In genomic region chr6:145862739-145863064, GRCm38 (mm10) we compare ENCODE assay signal across 8 mouse cellular contexts. TPM values are rescaled to one million over a fixed set of nuclear protein-coding genes. Genes with fewer than 3 reads are reported as not detected.
DNase-seq lines count a peak whose midpoint lies in the region; ATAC-seq lines count a peak whose summit lies in the region.

No protein-coding gene starts in this region.

- H3K4me1 ChIP-seq in heart, embryonic 16.5 days (ENCODE audit: control insufficient read depth, insufficient read depth, low read length), result peaks cover 16% of the 10 kb centered on the region
- peaks cover 34% of the 10 kb centered on the region for H3K4me1 ChIP-seq in forebrain, embryonic 16.5 days (replicated peaks; ENCODE audit: control insufficient read depth, insufficient read depth, low read length)

- WGBS in heart, embryonic 16.5 days, result under 1% methylated on average over 35 of the region's 35 CpGs
- 2% methylated on average over 35 of the region's 35 CpGs for WGBS in forebrain, embryonic 16.5 days
- WGBS in macrophage (ENCODE audit: missing documents), result 26% methylated on average over 14 of the region's 35 CpGs

- no peak for ATAC-seq in heart, embryonic 16.5 days (replicated peaks; ENCODE audit: extremely low read depth, insufficient read depth, low FRiP score)
- ATAC-seq in forebrain, embryonic 16.5 days, result 0 out of 2 replicates have a peak, but pooled peaks have one; percentile 1

- peak overlapping the region; percentile 80 for H3K4me3 ChIP-seq in heart, embryonic 16.5 days (ENCODE audit: low read length)
- H3K4me3 ChIP-seq in forebrain, embryonic 16.5 days (replicated peaks; ENCODE audit: low read length), result peak overlapping the region; percentile 57
- peak overlapping the region; percentile 63 for H3K4me3 ChIP-seq in macrophage (ENCODE audit: inconsistent target)

- no peaks in the 10 kb centered on the region for H3K9me3 ChIP-seq in heart, embryonic 16.5 days (replicated peaks; ENCODE audit: control insufficient read depth, low read length)
- no peaks in the 10 kb centered on the region for H3K9me3 ChIP-seq in forebrain, embryonic 16.5 days (ENCODE audit: control insufficient read depth, low read length)

- H3K27me3 ChIP-seq in heart, embryonic 16.5 days (ENCODE audit: control insufficient read depth, insufficient read depth, low read length), result peaks cover 12% of the 10 kb centered on the region
- peaks cover 30% of the 10 kb centered on the region for H3K27me3 ChIP-seq in forebrain, embryonic 16.5 days (replicated peaks; ENCODE audit: control insufficient read depth, insufficient read depth, low read length)

- peak overlapping the region; percentile 83 for H3K27ac ChIP-seq in heart, embryonic 16.5 days (ENCODE audit: low read length)
- no peak overlapping the region for H3K27ac ChIP-seq in forebrain, embryonic 16.5 days (ENCODE audit: low read length)
- H3K27ac ChIP-seq in macrophage, result peak overlapping the region; percentile 61

- H3K4me2 ChIP-seq in heart, embryonic 16.5 days (ENCODE audit: low read depth, low read length), result peak overlapping the region; percentile 99
- H3K4me2 ChIP-seq in forebrain, embryonic 16.5 days (ENCODE audit: low read length), result peak overlapping the region; percentile 77

- no peak for DNase-seq in heart, adult 18-20 months
- DNase-seq in ES-CJ7 (ENCODE audit: low read depth, low spot score), result peak; percentile 24
- DNase-seq in adrenal gland, postnatal 25 days, result no peak
- DNase-seq in urinary bladder, postnatal 10 days (ENCODE audit: low spot score), result no peak
- no peak for DNase-seq in spleen, postnatal 10 days (ENCODE audit: low spot score in 2 of 2)

- peaks cover 64% of the 10 kb centered on the region for H3K79me2 ChIP-seq in macrophage (ENCODE audit: inconsistent target)

- peak overlapping the region; percentile 86 for H3K9ac ChIP-seq in heart, embryonic 16.5 days (ENCODE audit: low read length)
- H3K9ac ChIP-seq in forebrain, embryonic 16.5 days (replicated peaks; ENCODE audit: low read depth, low read length), result peak overlapping the region; percentile 67

- no peaks in the 10 kb centered on the region for H3K36me3 ChIP-seq in heart, embryonic 16.5 days (ENCODE audit: control insufficient read depth, insufficient read depth)
- H3K36me3 ChIP-seq in forebrain, embryonic 16.5 days (ENCODE audit: control insufficient read depth, insufficient read depth), result no peaks in the 10 kb centered on the region
- H3K36me3 ChIP-seq in macrophage (ENCODE audit: inconsistent target), result 0 out of 2 replicates have a peak, but pooled peaks cover 10% of the 10 kb centered on the region

RNA-seq across cellular contexts. Expression of gene Bhlhe41, which starts 2.7 kb away (rescaled TPM):
- polyA plus RNA-seq in heart, embryonic 16.5 days (2015; fragmentation: Nextera tagmentation; extraction: Ambion mirVana), result 5.9 and 6.1 TPM in 2 replicates
- 10 to 100 TPM; 11.4 to 15.8 TPM for total RNA-seq in heart, adult 18-20 months (2021)
- polyA plus RNA-seq in forebrain, embryonic 16.5 days (2015; fragmentation: Nextera tagmentation; extraction: Ambion mirVana), result 2.6 and 4.5 TPM in 2 replicates
- 100 to 1,000 TPM in 2 of 26 experiments, 10 to 100 TPM in 23, 1 to 10 TPM in 1; 8.5 to 129 (median 26.0) TPM for total RNA-seq in macrophage (2018; cell fraction: chromatin; rRNA removed)
- total RNA-seq in macrophage (2018; cell fraction: cytosol; rRNA removed), result 10 to 100 TPM; 16.9 to 80.3 (median 32.3) TPM
- total RNA-seq in macrophage (2018; cell fraction: nucleus; rRNA removed), result 100 to 1,000 TPM in 2 of 26 experiments, 10 to 100 TPM in 24; 22.4 to 119 (median 37.9) TPM
- 38.5 to 115 TPM (median 39.6 TPM) in 3 replicates for polyA plus RNA-seq in macrophage (2018)
- 12.3 and 16.2 TPM in 2 replicates for total RNA-seq in adrenal gland, postnatal 25 days (2021)
